Mouse (Mus musculus) liver, adult 2 months (tissue): ENCODE measurements around the gene Sdr42e1.

Experiments used
- CTCF ChIP-seq: fragments of 200-500 bp; IDR thresholded peaks from 2 replicates; pipeline ENCODE4 v1.5.1; 2011; ENCODE audit warnings: low read depth, low read length, control low read depth
- POLR2A ChIP-seq: fragments of 200-500 bp; IDR thresholded peaks from 2 replicates; pipeline ENCODE4 v1.6.1; 2011; ENCODE audit warnings: low read length, control low read depth; ENCODE audit not compliant: insufficient read depth; ENCODE audit errors: extremely low read depth

DNA sequence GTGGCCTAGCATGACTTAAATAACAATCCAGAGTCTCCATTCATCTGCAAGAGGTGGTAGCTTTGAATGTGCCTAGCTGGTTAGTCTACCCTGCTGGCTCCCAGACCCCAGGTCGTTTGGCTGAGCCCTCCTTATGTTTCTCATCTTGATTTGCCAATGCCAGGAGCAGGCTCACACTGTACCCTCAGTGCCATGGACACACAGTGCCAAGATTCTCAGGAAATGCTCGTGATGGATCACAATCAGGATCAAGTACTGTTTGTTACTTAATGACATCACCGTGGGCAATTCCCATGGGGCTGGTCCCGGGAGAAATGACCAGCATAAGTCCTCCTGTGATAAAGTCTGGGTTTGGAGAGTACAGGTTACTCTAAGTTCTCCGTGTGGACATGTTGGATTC, 42.4 kb upstream of the Sdr42e1 start:
- TF ChIP-seq CTCF (no peak), POLR2A (no peak)
